Mouse (Mus musculus) stomach, embryonic 15.5 days (tissue): ENCODE measurements around the gene Ifnar1. TPM values are rescaled to one million over a fixed set of nuclear protein-coding genes. Genes with fewer than 3 reads are reported as not detected.
"Not testable (repeated sequence)": the region's sequence is repeated elsewhere in the genome, so short reads cannot be mapped to it uniquely, and the experiment has no call there.

ENCODE experiments used
- ATAC-seq: fragments of 200-750 bp; cut with Nextera tagmentation; 2 replicates; pipeline ENCODE4 v1.8.0; 2017; ENCODE audit warnings: low read depth, moderate number of reproducible peaks, moderate TSS enrichment; ENCODE audit not compliant: insufficient read depth, low FRiP score
- H3K27ac ChIP-seq: fragments of 300-500 bp; sonication (generic); 2 replicates; pipeline ENCODE4 v1.5.1; 2015; ENCODE audit warnings: mild to moderate bottlenecking, inconsistent platforms
- H3K27me3 ChIP-seq: fragments of 300-500 bp; sonication (generic); replicated peaks from 2 replicates; pipeline ENCODE4 v1.6.1; 2015; ENCODE audit warnings: inconsistent platforms
- H3K36me3 ChIP-seq: fragments of 300-500 bp; sonication (generic); 2 replicates; pipeline ENCODE4 v1.6.1; 2015; ENCODE audit warnings: inconsistent platforms
- H3K4me1 ChIP-seq: fragments of 300-500 bp; sonication (generic); 2 replicates; pipeline ENCODE4 v1.6.1; 2015; ENCODE audit warnings: inconsistent platforms
- H3K4me2 ChIP-seq: fragments of 300-500 bp; sonication (generic); 2 replicates; pipeline ENCODE4 v1.6.1; 2015; ENCODE audit warnings: mild to moderate bottlenecking, inconsistent platforms
- H3K4me3 ChIP-seq: fragments of 300-500 bp; sonication (generic); replicated peaks from 2 replicates; pipeline ENCODE4 v1.5.1; 2015; ENCODE audit warnings: inconsistent platforms
- H3K9ac ChIP-seq: fragments of 300-500 bp; sonication (generic); 2 replicates; pipeline ENCODE4 v1.6.1; 2015; ENCODE audit warnings: inconsistent platforms
- H3K9me3 ChIP-seq: fragments of 300-500 bp; sonication (generic); 2 replicates; pipeline ENCODE4 v1.6.1; 2016; ENCODE audit warnings: inconsistent platforms
- WGBS: fragments of 180-500 bp; shearing (Covaris S2); methylation state at CpG from one replicate; pipeline ENCODE4 v1.1.7; 2015; 5-methylcytosine and 5-hydroxymethylcytosine counted together
- polyA plus RNA-seq: library from polyadenylated mRNA; unstranded; fragments of >200 nt; fragmentation: Nextera tagmentation; extraction: Ambion mirVana; gene quantifications from 2 replicates; pipeline ENCODE4 v1.2.1, GENCODE M21; 2015

The Ifnar1 gene
- polyA plus RNA-seq, result 48.8 and 49.4 TPM in 2 replicates

- peak within 1 kb of the TSS; percentile 70 for H3K4me2 ChIP-seq
- H3K4me1 ChIP-seq, result peaks cover 8% of the 10 kb centered on the region; the same call in 1 of the 2 replicates
- WGBS, result under 1% methylated on average over 60 of the region's 68 CpGs
- H3K9ac ChIP-seq, result peak within 1 kb of the TSS; percentile 62
- H3K27me3 ChIP-seq, result no peaks in the 10 kb centered on the region
- peak within 1 kb of the TSS; percentile 77 for H3K4me3 ChIP-seq
- H3K27ac ChIP-seq, result peak within 1 kb of the TSS; percentile 95
- peaks cover 5% of the 10 kb centered on the region; the same call in 1 of the 2 replicates for H3K36me3 ChIP-seq
- H3K9me3 ChIP-seq, result no peaks in the 10 kb centered on the region
- peak; percentile 100 for ATAC-seq
Observed at GRCm38 (mm10) chr16:91484808-91485700, at the start of gene Ifnar1. TSS of gene Ifnar1 (plus strand) at chr16:91485238.

GRCm38 (mm10) chr16:91438081-91438480, 47.0 kb upstream of the Ifnar1 start:
- no peak for ATAC-seq
- Histone ChIP-seq H3K9ac (no peak overlapping the region), H3K4me2 (no peak overlapping the region), H3K4me1 (no peaks in the 10 kb centered on the region), H3K27me3 (no peaks in the 10 kb centered on the region), H3K4me3 (no peak overlapping the region), H3K27ac (no peak overlapping the region), H3K36me3 (no peaks in the 10 kb centered on the region), H3K9me3 (no peaks in the 10 kb centered on the region)
- 63% methylated on average over 3 of the region's 3 CpGs for WGBS

GRCm38 (mm10) chr16:91438599-91438998, 46.4 kb upstream of the Ifnar1 start:
- not testable (repeated sequence) for H3K9me3 ChIP-seq, ATAC-seq, H3K27ac ChIP-seq, H3K27me3 ChIP-seq, H3K36me3 ChIP-seq, H3K4me2 ChIP-seq, H3K9ac ChIP-seq, H3K4me3 ChIP-seq, H3K4me1 ChIP-seq
- 86% methylated on average over 1 of the region's 1 CpGs for WGBS

GRCm38 (mm10) chr16:91441366-91441765, 43.7 kb upstream of the Ifnar1 start:
- no peak overlapping the region for H3K4me2 ChIP-seq
- 40% methylated on average over 7 of the region's 7 CpGs for WGBS
- no peaks in the 10 kb centered on the region for H3K36me3 ChIP-seq
- ATAC-seq, result peak; percentile 92
- H3K4me1 ChIP-seq, result no peaks in the 10 kb centered on the region
- no peak overlapping the region for H3K4me3 ChIP-seq
- no peak overlapping the region for H3K9ac ChIP-seq
- peak overlapping the region; percentile 28; the same call in 1 of the 2 replicates for H3K27ac ChIP-seq
- H3K27me3 ChIP-seq, result no peaks in the 10 kb centered on the region
- H3K9me3 ChIP-seq, result no peaks in the 10 kb centered on the region

- no peaks in the 10 kb centered on the region for H3K9me3 ChIP-seq
- WGBS, result 65% methylated on average over 7 of the region's 7 CpGs
- no peak overlapping the region for H3K9ac ChIP-seq
- no peaks in the 10 kb centered on the region for H3K4me1 ChIP-seq
- peak; percentile 97 for ATAC-seq
- no peak overlapping the region for H3K4me2 ChIP-seq
- H3K36me3 ChIP-seq, result no peaks in the 10 kb centered on the region
- H3K27ac ChIP-seq, result 0 out of 2 replicates have a peak overlapping the region, but pooled peaks have one; percentile 28
- H3K4me3 ChIP-seq, result no peak overlapping the region
- no peaks in the 10 kb centered on the region for H3K27me3 ChIP-seq
Observed at GRCm38 (mm10) chr16:91441811-91442240, 43.2 kb upstream of the Ifnar1 start.

- Histone ChIP-seq H3K27me3 (no peaks in the 10 kb centered on the region), H3K4me1 (0 out of 2 replicates have a peak, but pooled peaks cover 5% of the 10 kb centered on the region), H3K9me3 (no peaks in the 10 kb centered on the region), H3K27ac (no peak overlapping the region), H3K36me3 (no peaks in the 10 kb centered on the region), H3K4me2 (no peak overlapping the region), H3K4me3 (no peak overlapping the region), H3K9ac (no peak overlapping the region)
- 71% methylated on average over 4 of the region's 4 CpGs for WGBS
- no peak for ATAC-seq
Observed at GRCm38 (mm10) chr16:91442446-91442845, 42.6 kb upstream of the Ifnar1 start.

- no peak overlapping the region for H3K4me3 ChIP-seq
Observed at GRCm38 (mm10) chr16:91443211-91443611, 41.8 kb upstream of the Ifnar1 start.

GRCm38 (mm10) chr16:91444847-91445246, 40.2 kb upstream of the Ifnar1 start:
- ATAC-seq, result no peak
- Histone ChIP-seq H3K4me1 (0 out of 2 replicates have a peak, but pooled peaks cover 7% of the 10 kb centered on the region), H3K4me2 (no peak overlapping the region), H3K36me3 (no peaks in the 10 kb centered on the region), H3K27ac (no peak overlapping the region), H3K27me3 (no peaks in the 10 kb centered on the region), H3K9me3 (no peaks in the 10 kb centered on the region), H3K4me3 (no peak overlapping the region), H3K9ac (no peak overlapping the region)
- WGBS, result 82% methylated on average over 4 of the region's 4 CpGs

More at GRCm38 (mm10) chr16:91443211-91443611, 41.8 kb upstream of the Ifnar1 start:
- Histone ChIP-seq H3K36me3 (no peaks in the 10 kb centered on the region), H3K4me2 (no peak overlapping the region), H3K27ac (no peak overlapping the region), H3K9me3 (no peaks in the 10 kb centered on the region), H3K27me3 (no peaks in the 10 kb centered on the region), H3K9ac (no peak overlapping the region), H3K4me1 (0 out of 2 replicates have a peak, but pooled peaks cover 7% of the 10 kb centered on the region)
- no peak for ATAC-seq
- WGBS, result 73% methylated on average over 8 of the region's 8 CpGs

GRCm38 (mm10) chr16:91445566-91445965, 39.5 kb upstream of the Ifnar1 start:
- Histone ChIP-seq H3K9ac (no peak overlapping the region), H3K27me3 (no peaks in the 10 kb centered on the region), H3K27ac (no peak overlapping the region), H3K4me1 (0 out of 2 replicates have a peak, but pooled peaks cover 7% of the 10 kb centered on the region), H3K4me3 (no peak overlapping the region), H3K4me2 (no peak overlapping the region), H3K36me3 (no peaks in the 10 kb centered on the region), H3K9me3 (no peaks in the 10 kb centered on the region)
- no peak for ATAC-seq
- WGBS, result 81% methylated on average over 5 of the region's 5 CpGs

GRCm38 (mm10) chr16:91446778-91447511, 38.1 kb upstream of the Ifnar1 start:
- Histone ChIP-seq H3K27me3 (no peaks in the 10 kb centered on the region), H3K27ac (no peak overlapping the region), H3K4me2 (no peak overlapping the region), H3K4me1 (0 out of 2 replicates have a peak, but pooled peaks cover 9% of the 10 kb centered on the region), H3K36me3 (no peaks in the 10 kb centered on the region), H3K9me3 (no peaks in the 10 kb centered on the region), H3K9ac (no peak overlapping the region), H3K4me3 (no peak overlapping the region)
- ATAC-seq, result 0 out of 2 replicates have a peak, but pooled peaks have one; percentile 11
- 66% methylated on average over 8 of the region's 8 CpGs for WGBS

GRCm38 (mm10) chr16:91447512-91447900, 37.5 kb upstream of the Ifnar1 start:
- Histone ChIP-seq H3K4me2 (no peak overlapping the region), H3K27ac (no peak overlapping the region), H3K4me3 (no peak overlapping the region), H3K9ac (no peak overlapping the region), H3K36me3 (no peaks in the 10 kb centered on the region), H3K9me3 (no peaks in the 10 kb centered on the region), H3K4me1 (0 out of 2 replicates have a peak, but pooled peaks cover 12% of the 10 kb centered on the region), H3K27me3 (no peaks in the 10 kb centered on the region)
- ATAC-seq, result 0 out of 2 replicates have a peak, but pooled peaks have one; percentile 28
- 59% methylated on average over 6 of the region's 6 CpGs for WGBS
